8 mouse cellular contexts compared by ENCODE assay signal in genomic region chr2:117180250-117180885, GRCm38 (mm10). TPM values are rescaled to one million over a fixed set of nuclear protein-coding genes. Genes with fewer than 3 reads are reported as not detected.
DNase-seq lines count a peak whose midpoint lies in the region; ATAC-seq and TF ChIP-seq lines count a peak whose summit lies in the region.

No protein-coding gene starts in this region.

- no peaks in the 10 kb centered on the region for H3K27me3 ChIP-seq in kidney, embryonic 14.5 days (ENCODE audit: control insufficient read depth, insufficient read depth, low read length)
- no peaks in the 10 kb centered on the region for H3K27me3 ChIP-seq in limb, embryonic 14.5 days (ENCODE audit: control insufficient read depth, insufficient read depth, low read length)

- H3K9ac ChIP-seq in kidney, embryonic 14.5 days (ENCODE audit: low read depth, low read length) = no peak overlapping the region
- no peak overlapping the region for H3K9ac ChIP-seq in limb, embryonic 14.5 days (ENCODE audit: low read depth, low read length, severe bottlenecking)

- no peaks in the 10 kb centered on the region for H3K9me3 ChIP-seq in kidney, embryonic 14.5 days (ENCODE audit: control insufficient read depth, low read length)
- no peaks in the 10 kb centered on the region for H3K9me3 ChIP-seq in limb, embryonic 14.5 days (ENCODE audit: control insufficient read depth, low read length)

- no peak overlapping the region for H3K27ac ChIP-seq in kidney, embryonic 14.5 days (ENCODE audit: low read depth, low read length)
- no peak overlapping the region for H3K27ac ChIP-seq in limb, embryonic 14.5 days (replicated peaks; ENCODE audit: low read depth, low read length)

- 43% methylated on average over 7 of the region's 7 CpGs for WGBS in kidney, embryonic 14.5 days
- WGBS in limb, embryonic 14.5 days = 46% methylated on average over 7 of the region's 7 CpGs

- no peak overlapping the region for H3K4me3 ChIP-seq in kidney, embryonic 14.5 days (ENCODE audit: low read length)
- H3K4me3 ChIP-seq in limb, embryonic 14.5 days (replicated peaks; ENCODE audit: low read length) = no peak overlapping the region

- H3K4me2 ChIP-seq in kidney, embryonic 14.5 days (replicated peaks; ENCODE audit: low read depth, low read length) = no peak overlapping the region
- no peak overlapping the region for H3K4me2 ChIP-seq in limb, embryonic 14.5 days (replicated peaks; ENCODE audit: low read depth, low read length, severe bottlenecking)

- TF ChIP-seq POLR2A in limb, embryonic 14.5 days (IDR thresholded peaks at IDR 0.05; ENCODE audit: borderline replicate concordance, extremely low read depth, insufficient read depth, insufficient read length) = no peak

- H3K36me3 ChIP-seq in kidney, embryonic 14.5 days (ENCODE audit: control insufficient read depth, insufficient read depth, low read length) = peaks cover 55% of the 10 kb centered on the region
- peaks cover 48% of the 10 kb centered on the region for H3K36me3 ChIP-seq in limb, embryonic 14.5 days (ENCODE audit: control insufficient read depth, insufficient read depth, low read length)

- ATAC-seq in granulocyte monocyte progenitor cell, adult 5-6 weeks (replicated peaks; ENCODE audit: poor library complexity, severe bottlenecking) = peak; percentile 99
- ATAC-seq in kidney, embryonic 14.5 days (ENCODE audit: low FRiP score, low TSS enrichment) = peak; percentile 88
- peak; percentile 57; the same call in 1 of the 2 replicates for ATAC-seq in limb, embryonic 14.5 days (ENCODE audit: low FRiP score, low read depth)
- ATAC-seq in monocyte, adult 5-6 weeks (replicated peaks; ENCODE audit: insufficient number of reproducible peaks, low FRiP score, low TSS enrichment, poor library complexity, severe bottlenecking) = peak; percentile 92

- peak; percentile 23 for DNase-seq in 3134 (ENCODE audit: extremely low read depth, insufficient read length, low spot score)
- DNase-seq in adrenal gland, postnatal 10 days = peak; percentile 89
- DNase-seq in embryo, embryonic 9.5 days (ENCODE audit: extremely low spot score) = peak; percentile 78
- peak; percentile 78 for DNase-seq in limb, embryonic 14.5 days (ENCODE audit: low spot score)
- DNase-seq in spleen, postnatal 36 days (ENCODE audit: low spot score in 2 of 2) = peak; percentile 60 to 67

- H3K4me1 ChIP-seq in kidney, embryonic 14.5 days (ENCODE audit: control insufficient read depth, insufficient read depth, low read length) = no peaks in the 10 kb centered on the region
- no peaks in the 10 kb centered on the region; the same call in 1 of the 2 replicates for H3K4me1 ChIP-seq in limb, embryonic 14.5 days (ENCODE audit: control insufficient read depth, insufficient read depth, low read length)

RNA-seq across cellular contexts. Expression of gene Spred1, which starts 59.2 kb away (rescaled TPM):
- total RNA-seq in adrenal gland, postnatal 10 days (2021) = 10 to 100 TPM; 54.5 to 67.9 TPM
- total RNA-seq in granulocyte monocyte progenitor cell, adult 5-6 weeks (2014; fragmentation: Nextera tagmentation) = 16.5 and 19.2 TPM in 2 replicates
- 23.0 and 23.7 TPM in 2 replicates for total RNA-seq in granulocyte monocyte progenitor cell, adult 5-6 weeks (2017)
- 20.2 and 23.0 TPM in 2 replicates for polyA plus RNA-seq in kidney, embryonic 14.5 days (2014; fragmentation: Nextera tagmentation; extraction: Ambion mirVana)
- 22.4 and 23.6 TPM in 2 replicates for polyA plus RNA-seq in limb, embryonic 14.5 days (2012; rRNA removed)
- polyA plus RNA-seq in limb, embryonic 14.5 days (2014; fragmentation: Nextera tagmentation; extraction: Ambion mirVana) = 30.8 and 32.7 TPM in 2 replicates
- total RNA-seq in monocyte, adult 5-6 weeks (2017) = 35.3 to 56.2 TPM (median 52.3 TPM) in 3 replicates

Comparison
In these comparisons a context has a peak if more than half of its experiments do, and no peak if none do; other contexts are left out.
1. DNase-seq: peak in every context shown above with its lines; median percentile 89 in adrenal gland, postnatal 10 days; 78 in embryo, embryonic 9.5 days; 78 in limb, embryonic 14.5 days; 64 in spleen, postnatal 36 days; 23 in 3134.